Mouse (Mus musculus) testis, postnatal 14 days (tissue): Measurements from ENCODE around the gene Yipf2.
"Not testable (repeated sequence)": the region's sequence is repeated elsewhere in the genome, so short reads cannot be mapped to it uniquely, and the experiment has no call there.

Experiments
- DNase-seq: peaks from one replicate; pipeline ENCODE4 v3.0.0; 2021; ENCODE audit warnings: low spot score

Gene Yipf2

GRCm38 (mm10) chr9:21598198-21598597, 5.6 kb upstream of the Yipf2 start:
- DNase-seq = no peak

GRCm38 (mm10) chr9:21594838-21595237, 2.2 kb upstream of the Yipf2 start:
- no peak for DNase-seq

GRCm38 (mm10) chr9:21594350-21594749, 1.7 kb upstream of the Yipf2 start:
- not testable (repeated sequence) for DNase-seq

- peak; percentile 64 for DNase-seq
These were observed 594 bp upstream of the Yipf2 start for GRCm38 (mm10) chr9:21593122-21593721.

- DNase-seq = no peak
These were observed 561 bp downstream of the Yipf2 start for GRCm38 (mm10) chr9:21591831-21592702.

GRCm38 (mm10) chr9:21591127-21591830, 1.3 kb downstream of the Yipf2 start:
- no peak for DNase-seq

DNA sequence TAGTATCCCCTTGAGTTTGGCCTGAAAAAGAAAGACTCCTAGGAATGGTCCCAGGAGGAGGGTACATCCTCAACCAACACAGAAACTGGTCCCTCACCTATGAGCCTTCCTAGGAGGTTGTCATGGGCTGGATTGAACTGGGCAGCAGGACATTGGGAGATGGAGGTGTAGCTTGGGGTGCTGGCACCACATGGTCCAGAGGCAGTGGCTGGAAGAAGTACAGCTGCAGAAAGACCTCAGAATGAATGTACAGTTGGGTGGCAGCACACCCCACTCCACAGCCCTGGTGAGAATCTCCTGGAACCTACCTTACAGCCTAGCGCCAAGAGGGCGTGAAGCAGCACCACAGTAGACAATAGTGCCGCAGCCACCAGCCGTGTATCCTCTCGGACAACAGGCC, 3.1 kb downstream of the Yipf2 start:
- no peak for DNase-seq

GRCm38 (mm10) chr9:21588350-21588749, 4.3 kb downstream of the Yipf2 start:
- no peak for DNase-seq

GRCm38 (mm10) chr9:21587678-21588349, 4.8 kb downstream of the Yipf2 start:
- no peak for DNase-seq

- no peak for DNase-seq
These were observed 7.2 kb downstream of the Yipf2 start for GRCm38 (mm10) chr9:21585401-21585800.

- no peak for DNase-seq
These were observed 14.4 kb downstream of the Yipf2 start for GRCm38 (mm10) chr9:21578226-21578625.

DNA sequence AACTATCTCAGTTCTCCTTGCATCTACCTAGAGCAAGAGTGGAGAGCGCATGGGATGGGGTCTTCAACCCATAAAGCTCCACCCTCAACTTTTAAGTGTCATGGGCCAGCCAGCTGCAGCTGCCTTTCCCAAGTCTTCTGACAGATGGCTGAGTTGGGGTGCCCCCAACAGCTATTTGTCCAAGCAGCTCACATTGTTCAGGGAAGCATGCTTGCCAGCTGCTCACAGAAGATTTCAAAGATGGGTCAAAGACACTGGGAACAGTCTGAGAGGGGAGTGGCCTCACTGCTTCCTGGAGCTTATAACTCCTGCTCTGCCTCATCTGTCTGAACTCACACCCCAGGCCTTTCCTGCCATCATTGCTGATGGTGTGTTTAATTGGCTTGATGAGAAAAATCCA, 16.3 kb downstream of the Yipf2 start:
- DNase-seq = no peak

GRCm38 (mm10) chr9:21575253-21575652, 17.4 kb downstream of the Yipf2 start:
- DNase-seq = no peak

GRCm38 (mm10) chr9:21574012-21574801, 18.4 kb downstream of the Yipf2 start:
- no peak for DNase-seq

DNA sequence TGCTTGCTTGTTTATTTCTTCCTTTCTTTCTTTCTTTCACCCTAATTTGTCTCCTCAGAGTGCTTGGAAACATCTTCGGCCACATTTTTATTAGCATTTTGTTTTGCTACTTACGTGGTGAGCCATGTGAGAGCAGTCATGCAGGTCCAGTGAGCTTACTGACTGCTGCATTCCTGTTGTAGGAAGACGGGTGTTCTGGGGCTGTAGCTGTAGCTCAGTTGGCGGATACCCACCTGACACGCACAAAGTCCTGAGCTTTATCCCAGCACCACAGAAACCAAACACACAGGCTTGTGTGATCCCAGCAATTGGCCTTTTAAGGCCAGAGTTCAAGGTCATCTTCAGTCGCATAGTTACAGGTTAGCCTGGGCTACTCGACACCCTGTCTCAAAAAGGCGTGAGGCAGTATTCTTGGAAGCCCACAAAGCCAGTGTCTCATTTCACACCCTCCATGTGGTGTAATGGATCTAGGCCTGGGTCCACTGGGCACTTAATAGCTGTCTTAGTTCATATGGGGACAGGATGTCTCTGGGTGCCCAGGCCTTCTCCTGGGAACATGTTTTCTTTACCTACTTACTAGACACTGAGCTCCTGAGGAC, 23.9 kb downstream of the Yipf2 start:
- no peak for DNase-seq

- DNase-seq = no peak
These were observed 25.6 kb downstream of the Yipf2 start for GRCm38 (mm10) chr9:21567051-21567450.

GRCm38 (mm10) chr9:21566538-21566937, 26.1 kb downstream of the Yipf2 start:
- DNase-seq = no peak

GRCm38 (mm10) chr9:21565004-21565586, 27.5 kb downstream of the Yipf2 start:
- no peak for DNase-seq

DNA sequence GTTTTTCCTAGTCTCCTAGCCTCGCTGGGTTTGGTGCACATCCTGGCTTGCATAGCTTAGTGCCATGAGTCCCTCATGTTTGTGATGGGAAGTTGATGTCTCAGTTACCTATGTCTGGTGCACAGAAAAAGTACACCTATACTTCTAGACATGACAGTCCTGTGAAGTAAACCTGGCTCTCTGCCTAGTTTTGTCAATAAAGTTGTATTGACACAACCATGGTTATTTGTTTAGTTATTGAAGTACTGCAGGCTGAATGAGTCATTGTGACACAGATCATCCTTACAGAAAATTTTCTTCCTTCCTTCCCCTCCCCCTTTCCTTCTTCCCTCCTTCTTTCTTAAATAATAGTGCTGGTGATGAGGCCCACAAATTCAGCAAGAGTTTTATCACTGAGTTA, 28.2 kb downstream of the Yipf2 start:
- no peak for DNase-seq

GRCm38 (mm10) chr9:21559151-21559550, 33.5 kb downstream of the Yipf2 start:
- DNase-seq = no peak

DNA sequence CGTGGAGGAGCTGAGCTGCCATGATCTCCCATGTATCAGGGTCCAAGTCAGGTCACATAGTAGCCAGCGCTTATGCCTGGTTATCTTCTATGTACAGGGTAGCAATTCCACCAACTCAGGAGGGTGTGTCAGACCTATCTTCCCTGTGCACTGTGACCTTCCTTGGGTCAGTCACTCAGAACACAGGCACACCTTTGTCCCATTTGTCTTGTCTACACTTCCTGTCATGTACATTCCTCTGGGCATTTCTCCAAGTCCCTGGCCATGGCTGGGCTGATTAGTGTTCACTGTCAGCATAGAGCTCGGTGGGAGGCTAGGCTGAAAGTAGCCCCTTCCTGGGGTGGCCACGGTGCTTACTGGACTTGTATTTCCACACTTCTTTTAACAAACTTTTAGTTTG, 34.3 kb downstream of the Yipf2 start:
- no peak for DNase-seq
